Mouse (Mus musculus): Measurements from ENCODE around the gene Cab39l. TPM values are rescaled to one million over a fixed set of nuclear protein-coding genes. Genes with fewer than 3 reads are reported as not detected.
A peak's percentile ranks its signal among the peaks of the same experiment; 100 is the strongest.

The Cab39l gene
- polyA plus RNA-seq, 1 experiment from 2014 or later, result 40.0 TPM

GRCm38 (mm10) chr14:59441472-59441805 is 667 bp downstream of the Cab39l start:
- Histone ChIP-seq H3K27me3 (replicated peaks) (no peaks in the 10 kb centered on the region), H3K4me1 (replicated peaks) (0 out of 2 replicates have a peak, but pooled peaks cover 3% of the 10 kb centered on the region), H3K4me3 (replicated peaks) (peak overlapping the region; percentile 89), H3K36me3 (no peaks in the 10 kb centered on the region), H3K9ac (peak overlapping the region; percentile 83), H3K9me3 (no peaks in the 10 kb centered on the region), H3K4me2 (replicated peaks) (peak overlapping the region; percentile 81), H3K27ac (peak overlapping the region; percentile 90)
- ATAC-seq, result peak; percentile 31; the same call in 1 of the 2 replicates
- 6% methylated on average over 6 of the region's 6 CpGs for WGBS

GRCm38 (mm10) chr14:59445421-59445820 is 4.6 kb downstream of the Cab39l start:
- no peaks in the 10 kb centered on the region for H3K4me1 ChIP-seq (replicated peaks)
- H3K36me3 ChIP-seq, result no peaks in the 10 kb centered on the region
- H3K27ac ChIP-seq, result no peak overlapping the region
- H3K9ac ChIP-seq, result no peak overlapping the region
- no peak overlapping the region for H3K4me2 ChIP-seq (replicated peaks)
- H3K4me3 ChIP-seq (replicated peaks), result no peak overlapping the region
- no peak for ATAC-seq
- H3K27me3 ChIP-seq (replicated peaks), result no peaks in the 10 kb centered on the region
- WGBS, result 93% methylated on average over 1 of the region's 1 CpGs
- H3K9me3 ChIP-seq, result no peaks in the 10 kb centered on the region

- Histone ChIP-seq H3K9me3 (no peaks in the 10 kb centered on the region), H3K4me1 (replicated peaks) (no peaks in the 10 kb centered on the region), H3K4me3 (replicated peaks) (no peak overlapping the region), H3K4me2 (replicated peaks) (no peak overlapping the region), H3K36me3 (no peaks in the 10 kb centered on the region), H3K9ac (no peak overlapping the region), H3K27me3 (replicated peaks) (no peaks in the 10 kb centered on the region), H3K27ac (no peak overlapping the region)
- no peak for ATAC-seq
These were observed 7.2 kb downstream of the Cab39l start for GRCm38 (mm10) chr14:59447981-59448380.

GRCm38 (mm10) chr14:59466503-59466902 is 25.7 kb downstream of the Cab39l start:
- Histone ChIP-seq H3K27me3 (replicated peaks) (no peaks in the 10 kb centered on the region), H3K9me3 (no peaks in the 10 kb centered on the region), H3K4me1 (replicated peaks) (no peaks in the 10 kb centered on the region), H3K36me3 (no peaks in the 10 kb centered on the region), H3K4me3 (replicated peaks) (no peak overlapping the region), H3K9ac (no peak overlapping the region), H3K27ac (no peak overlapping the region), H3K4me2 (replicated peaks) (no peak overlapping the region)
- ATAC-seq, result no peak
- 93% methylated on average over 2 of the region's 2 CpGs for WGBS

- Histone ChIP-seq H3K9ac (no peak overlapping the region), H3K4me3 (replicated peaks) (no peak overlapping the region), H3K4me2 (replicated peaks) (no peak overlapping the region), H3K36me3 (no peaks in the 10 kb centered on the region), H3K27ac (no peak overlapping the region), H3K9me3 (no peaks in the 10 kb centered on the region), H3K27me3 (replicated peaks) (no peaks in the 10 kb centered on the region), H3K4me1 (replicated peaks) (no peaks in the 10 kb centered on the region)
- 67% methylated on average over 1 of the region's 1 CpGs for WGBS
- ATAC-seq, result no peak
These were observed 27.0 kb downstream of the Cab39l start for GRCm38 (mm10) chr14:59467798-59468197.

GRCm38 (mm10) chr14:59470781-59471180 is 30.0 kb downstream of the Cab39l start:
- H3K36me3 ChIP-seq, result no peaks in the 10 kb centered on the region
- H3K27me3 ChIP-seq (replicated peaks), result no peaks in the 10 kb centered on the region
- ATAC-seq, result no peak
- no peaks in the 10 kb centered on the region for H3K4me1 ChIP-seq (replicated peaks)
- H3K27ac ChIP-seq, result no peak overlapping the region
- WGBS, result 86% methylated on average over 1 of the region's 1 CpGs
- no peaks in the 10 kb centered on the region for H3K9me3 ChIP-seq
- H3K4me2 ChIP-seq (replicated peaks), result no peak overlapping the region
- H3K9ac ChIP-seq, result no peak overlapping the region
- no peak overlapping the region for H3K4me3 ChIP-seq (replicated peaks)

- Histone ChIP-seq H3K9me3 (no peaks in the 10 kb centered on the region), H3K9ac (no peak overlapping the region), H3K36me3 (no peaks in the 10 kb centered on the region), H3K4me3 (replicated peaks) (no peak overlapping the region), H3K27ac (no peak overlapping the region), H3K4me1 (replicated peaks) (no peaks in the 10 kb centered on the region), H3K4me2 (replicated peaks) (no peak overlapping the region), H3K27me3 (replicated peaks) (no peaks in the 10 kb centered on the region)
- ATAC-seq, result peak; percentile 39; the same call in 1 of the 2 replicates
- WGBS, result 33% methylated on average over 6 of the region's 6 CpGs
These were observed 37.9 kb downstream of the Cab39l start for GRCm38 (mm10) chr14:59478699-59479098.

GRCm38 (mm10) chr14:59485247-59485810 is 44.6 kb downstream of the Cab39l start:
- no peak overlapping the region for H3K4me3 ChIP-seq (replicated peaks)
- no peaks in the 10 kb centered on the region for H3K27me3 ChIP-seq (replicated peaks)
- no peak overlapping the region for H3K27ac ChIP-seq
- ATAC-seq, result no peak
- no peaks in the 10 kb centered on the region for H3K4me1 ChIP-seq (replicated peaks)
- H3K36me3 ChIP-seq, result no peaks in the 10 kb centered on the region
- H3K9ac ChIP-seq, result no peak overlapping the region
- no peaks in the 10 kb centered on the region for H3K9me3 ChIP-seq
- 89% methylated on average over 4 of the region's 4 CpGs for WGBS
- no peak overlapping the region for H3K4me2 ChIP-seq (replicated peaks)

- Histone ChIP-seq H3K9me3 (no peaks in the 10 kb centered on the region), H3K4me3 (replicated peaks) (no peak overlapping the region), H3K9ac (no peak overlapping the region), H3K36me3 (no peaks in the 10 kb centered on the region), H3K27ac (no peak overlapping the region), H3K27me3 (replicated peaks) (no peaks in the 10 kb centered on the region), H3K4me1 (replicated peaks) (no peaks in the 10 kb centered on the region), H3K4me2 (replicated peaks) (no peak overlapping the region)
- ATAC-seq, result no peak
- WGBS, result 74% methylated on average over 4 of the region's 4 CpGs
These were observed 51.6 kb downstream of the Cab39l start for GRCm38 (mm10) chr14:59492376-59492775.

GRCm38 (mm10) chr14:59497928-59498327 is 57.2 kb downstream of the Cab39l start:
- Histone ChIP-seq H3K4me2 (replicated peaks) (no peak overlapping the region), H3K27ac (no peak overlapping the region), H3K4me1 (replicated peaks) (no peaks in the 10 kb centered on the region), H3K36me3 (no peaks in the 10 kb centered on the region), H3K9me3 (no peaks in the 10 kb centered on the region), H3K4me3 (replicated peaks) (no peak overlapping the region), H3K27me3 (replicated peaks) (no peaks in the 10 kb centered on the region), H3K9ac (no peak overlapping the region)
- no peak for ATAC-seq
- 95% methylated on average over 5 of the region's 5 CpGs for WGBS

GRCm38 (mm10) chr14:59504831-59505230 is 64.1 kb downstream of the Cab39l start:
- no peaks in the 10 kb centered on the region for H3K27me3 ChIP-seq (replicated peaks)
- ATAC-seq, result no peak
- WGBS, result 90% methylated on average over 8 of the region's 8 CpGs
- H3K36me3 ChIP-seq, result no peaks in the 10 kb centered on the region
- H3K27ac ChIP-seq, result no peak overlapping the region
- H3K4me3 ChIP-seq (replicated peaks), result no peak overlapping the region
- no peaks in the 10 kb centered on the region for H3K4me1 ChIP-seq (replicated peaks)
- H3K4me2 ChIP-seq (replicated peaks), result no peak overlapping the region
- H3K9me3 ChIP-seq, result no peaks in the 10 kb centered on the region
- no peak overlapping the region for H3K9ac ChIP-seq

GRCm38 (mm10) chr14:59506139-59506538 is 65.4 kb downstream of the Cab39l start:
- Histone ChIP-seq H3K4me3 (replicated peaks) (no peak overlapping the region), H3K36me3 (no peaks in the 10 kb centered on the region), H3K9ac (no peak overlapping the region), H3K4me1 (replicated peaks) (no peaks in the 10 kb centered on the region), H3K27me3 (replicated peaks) (no peaks in the 10 kb centered on the region), H3K9me3 (no peaks in the 10 kb centered on the region), H3K27ac (no peak overlapping the region), H3K4me2 (replicated peaks) (no peak overlapping the region)
- WGBS, result 67% methylated on average over 4 of the region's 4 CpGs
- ATAC-seq, result no peak

GRCm38 (mm10) chr14:59513922-59514444 is 73.2 kb downstream of the Cab39l start:
- Histone ChIP-seq H3K27me3 (replicated peaks) (no peaks in the 10 kb centered on the region), H3K27ac (no peak overlapping the region), H3K36me3 (no peaks in the 10 kb centered on the region), H3K4me1 (replicated peaks) (no peaks in the 10 kb centered on the region), H3K9me3 (no peaks in the 10 kb centered on the region), H3K9ac (no peak overlapping the region), H3K4me2 (replicated peaks) (no peak overlapping the region), H3K4me3 (replicated peaks) (no peak overlapping the region)
- ATAC-seq, result no peak
- WGBS, result 77% methylated on average over 6 of the region's 6 CpGs

Data from intestine, embryonic 15.5 days (tissue).